Mouse (Mus musculus): ENCODE measurements around the gene Mtmr12.

The Mtmr12 gene

GRCm38 (mm10) chr15:12204319-12205159 is at the start of gene Mtmr12:
TSS of gene Mtmr12 (plus strand) at chr15:12205028.
- peak; percentile 98 for DNase-seq (ENCODE audit: extremely low read depth, low read depth)

GRCm38 (mm10) chr15:12178126-12178525 is 26.7 kb upstream of the Mtmr12 start:
- no peak for DNase-seq (ENCODE audit: extremely low read depth, low read depth)

- DNase-seq (ENCODE audit: extremely low read depth, low read depth): peak; percentile 76
These were observed 23.5 kb upstream of the Mtmr12 start for GRCm38 (mm10) chr15:12181181-12181805.

- peak; percentile 98 for DNase-seq (ENCODE audit: extremely low read depth, low read depth)
These were observed 10.7 kb upstream of the Mtmr12 start for GRCm38 (mm10) chr15:12193880-12194816.

GRCm38 (mm10) chr15:12194817-12195735 is 9.8 kb upstream of the Mtmr12 start:
- DNase-seq (ENCODE audit: extremely low read depth, low read depth): peak; percentile 26

- no peak for DNase-seq (ENCODE audit: extremely low read depth, low read depth)
These were observed 8.9 kb upstream of the Mtmr12 start for GRCm38 (mm10) chr15:12195966-12196365.

- peak; percentile 84 for DNase-seq (ENCODE audit: extremely low read depth, low read depth)
These were observed 8.2 kb upstream of the Mtmr12 start for GRCm38 (mm10) chr15:12196410-12197191.

- no peak for DNase-seq (ENCODE audit: extremely low read depth, low read depth)
These were observed 7.5 kb upstream of the Mtmr12 start for GRCm38 (mm10) chr15:12197361-12197760.

- DNase-seq (ENCODE audit: extremely low read depth, low read depth): no peak
These were observed 4.8 kb upstream of the Mtmr12 start for GRCm38 (mm10) chr15:12200021-12200420.

GRCm38 (mm10) chr15:12201856-12202255 is 3.0 kb upstream of the Mtmr12 start:
- no peak for DNase-seq (ENCODE audit: extremely low read depth, low read depth)

- no peak for DNase-seq (ENCODE audit: extremely low read depth, low read depth)
These were observed 2.4 kb upstream of the Mtmr12 start for GRCm38 (mm10) chr15:12202456-12202855.

GRCm38 (mm10) chr15:12203008-12203407 is 1.8 kb upstream of the Mtmr12 start:
- peak; percentile 33 for DNase-seq (ENCODE audit: extremely low read depth, low read depth)

- peak; percentile 66 for DNase-seq (ENCODE audit: extremely low read depth, low read depth)
These were observed 1.1 kb upstream of the Mtmr12 start for GRCm38 (mm10) chr15:12203512-12204318.

GRCm38 (mm10) chr15:12205160-12205901 is 503 bp downstream of the Mtmr12 start:
- peak; percentile 25 for DNase-seq (ENCODE audit: extremely low read depth, low read depth)

GRCm38 (mm10) chr15:12205902-12206645 is 1.2 kb downstream of the Mtmr12 start:
- peak; percentile 33 for DNase-seq (ENCODE audit: extremely low read depth, low read depth)

GRCm38 (mm10) chr15:12206646-12207222 is 1.9 kb downstream of the Mtmr12 start:
- DNase-seq (ENCODE audit: extremely low read depth, low read depth): no peak

GRCm38 (mm10) chr15:12207556-12208090 is 2.8 kb downstream of the Mtmr12 start:
- DNase-seq (ENCODE audit: extremely low read depth, low read depth): no peak

All from MEL-GATA-1-ER (cell line).